Mouse (Mus musculus) CD4-positive, CD25-positive, alpha-beta regulatory T cell, adult 2 months (primary cell): ENCODE data around the gene Sar1b.

Experiments
- DNase-seq: peaks from one replicate; pipeline ENCODE4 v3.0.0-alpha.2; 2012; ENCODE audit warnings: low read depth, low spot score

Sar1b gene

DNA sequence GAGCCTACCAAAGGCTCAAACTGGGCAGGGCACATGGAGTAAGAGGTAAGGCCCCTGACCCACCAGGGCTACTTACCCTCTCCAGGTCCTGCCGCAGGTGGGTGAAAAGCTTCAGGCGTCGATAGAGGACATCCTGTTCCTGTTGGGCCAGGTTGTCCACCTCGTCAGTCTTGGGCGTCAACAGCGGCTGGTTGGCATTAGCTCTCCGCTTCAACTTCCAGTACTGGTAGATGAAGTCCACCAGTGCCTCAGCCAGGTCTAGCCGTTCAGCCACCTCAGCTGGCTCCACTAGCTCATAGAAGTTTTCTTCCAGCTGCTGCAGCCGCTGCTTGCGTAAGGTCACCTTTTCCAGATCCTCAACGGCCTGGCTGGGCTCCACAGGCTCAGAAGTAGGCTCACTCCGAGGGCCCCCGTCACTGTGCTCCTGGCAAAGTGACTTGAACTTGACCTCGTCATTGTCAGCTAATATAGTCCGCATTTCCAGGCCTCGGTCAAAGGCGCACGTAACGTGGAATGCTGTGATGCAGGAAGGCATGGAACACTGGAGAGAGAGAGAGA is 61.5 kb downstream of the Sar1b start:
- DNase-seq: no peak

DNA sequence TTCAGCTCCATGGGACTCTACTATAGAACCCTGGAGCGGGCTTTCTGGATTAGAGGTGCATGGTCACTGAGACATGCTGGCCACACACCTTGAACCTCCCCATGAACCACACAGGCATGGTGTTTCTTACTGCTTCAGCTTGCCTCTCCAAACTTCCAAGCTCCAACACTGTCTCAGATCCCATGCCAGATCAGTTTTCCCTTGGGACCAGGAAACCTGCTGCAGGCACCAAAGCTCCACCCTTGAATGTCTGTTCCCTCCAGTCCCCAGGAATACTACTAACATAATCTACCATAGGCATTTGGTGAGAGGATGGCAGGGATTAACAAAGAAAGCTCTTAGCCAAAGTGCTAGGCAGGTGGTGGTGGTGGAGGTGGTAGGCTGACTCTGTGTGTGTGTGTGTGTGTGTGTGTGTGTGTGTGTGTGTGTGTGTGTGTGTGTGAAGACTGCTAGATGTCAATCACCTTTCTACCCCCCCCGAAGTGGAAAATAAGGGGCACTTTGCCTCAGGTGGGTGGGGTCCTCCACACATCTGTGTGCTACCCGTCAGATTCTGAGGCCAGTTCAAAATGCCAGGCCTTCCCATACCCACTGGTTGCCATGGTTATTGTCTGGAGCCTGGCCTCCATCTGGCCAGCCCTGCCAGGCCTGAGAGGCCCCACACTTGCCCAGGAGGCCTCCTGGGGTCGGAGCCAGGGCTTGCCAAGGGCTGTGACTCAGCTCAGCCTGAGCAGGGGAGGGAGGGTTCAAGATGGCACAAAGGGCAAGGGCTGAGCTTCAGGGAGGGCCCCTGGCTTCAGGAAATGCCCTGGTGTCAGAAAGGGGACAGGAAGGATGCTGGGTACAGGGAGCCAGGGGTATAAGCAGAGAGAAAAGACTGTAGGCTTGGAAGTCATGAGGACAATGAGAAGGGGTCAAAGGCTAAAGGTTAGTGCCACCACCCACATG is 68.7 kb downstream of the Sar1b start:
- DNase-seq: peak; percentile 59

DNA sequence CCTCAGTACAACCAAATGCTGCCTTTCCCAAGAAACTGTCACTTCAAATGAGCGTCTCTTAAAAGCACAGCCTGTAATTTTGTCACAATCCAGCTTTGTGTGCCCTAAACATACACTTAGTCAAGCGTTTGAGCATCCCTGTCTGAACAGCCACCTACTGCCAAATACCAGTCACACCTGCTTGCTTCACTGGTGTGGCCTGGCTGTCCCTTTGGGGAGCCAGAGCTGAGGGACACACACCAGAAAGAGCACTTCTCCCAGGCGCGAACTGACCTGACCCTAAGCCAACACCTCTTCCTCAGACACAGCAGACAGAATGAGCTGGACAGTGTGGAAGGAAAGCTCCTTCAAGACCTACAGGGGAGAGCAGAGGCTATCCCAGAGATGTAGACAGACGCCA is 69.5 kb downstream of the Sar1b start:
- no peak for DNase-seq

GRCm38 (mm10) chr11:51833393-51834066 is 70.0 kb downstream of the Sar1b start:
- peak; percentile 38 for DNase-seq

DNA sequence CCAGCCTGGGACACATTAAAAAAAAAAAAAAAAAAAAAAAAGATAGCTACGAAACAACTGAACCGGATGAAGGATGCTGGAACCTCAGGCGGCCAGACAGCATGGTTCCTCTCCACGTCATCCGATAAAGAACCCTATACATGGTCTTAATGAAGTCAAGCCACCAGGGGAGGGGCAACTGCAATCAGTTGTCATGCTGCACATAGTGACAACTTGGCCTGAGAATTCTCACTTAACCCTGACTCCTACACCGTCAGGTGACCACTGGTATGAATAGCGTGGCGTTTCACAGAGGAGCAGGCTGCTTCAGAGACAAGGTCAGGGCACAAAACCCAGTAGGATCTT is 70.6 kb downstream of the Sar1b start:
- DNase-seq: no peak

DNA sequence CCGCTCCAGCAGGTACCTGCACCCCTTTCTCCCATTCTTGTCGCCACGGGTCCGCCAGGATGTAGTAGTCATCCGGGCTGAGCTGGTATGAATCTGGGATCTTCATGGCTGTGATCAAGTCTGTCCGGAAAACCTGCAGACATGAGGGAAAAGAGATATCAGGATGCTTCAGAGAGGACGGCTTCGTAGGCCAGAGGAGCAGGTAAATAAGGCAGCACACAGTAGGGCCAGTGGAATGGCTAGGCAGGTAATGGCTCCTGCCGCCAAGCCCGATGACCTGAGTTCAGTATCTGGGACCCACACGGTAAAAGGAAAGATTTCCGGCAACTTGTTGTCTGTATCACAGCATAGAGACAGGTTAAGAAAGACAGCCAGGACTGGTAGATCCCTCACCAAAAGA is 72.1 kb downstream of the Sar1b start:
- DNase-seq: no peak

GRCm38 (mm10) chr11:51836506-51836905 is 73.0 kb downstream of the Sar1b start:
- DNase-seq: no peak

DNA sequence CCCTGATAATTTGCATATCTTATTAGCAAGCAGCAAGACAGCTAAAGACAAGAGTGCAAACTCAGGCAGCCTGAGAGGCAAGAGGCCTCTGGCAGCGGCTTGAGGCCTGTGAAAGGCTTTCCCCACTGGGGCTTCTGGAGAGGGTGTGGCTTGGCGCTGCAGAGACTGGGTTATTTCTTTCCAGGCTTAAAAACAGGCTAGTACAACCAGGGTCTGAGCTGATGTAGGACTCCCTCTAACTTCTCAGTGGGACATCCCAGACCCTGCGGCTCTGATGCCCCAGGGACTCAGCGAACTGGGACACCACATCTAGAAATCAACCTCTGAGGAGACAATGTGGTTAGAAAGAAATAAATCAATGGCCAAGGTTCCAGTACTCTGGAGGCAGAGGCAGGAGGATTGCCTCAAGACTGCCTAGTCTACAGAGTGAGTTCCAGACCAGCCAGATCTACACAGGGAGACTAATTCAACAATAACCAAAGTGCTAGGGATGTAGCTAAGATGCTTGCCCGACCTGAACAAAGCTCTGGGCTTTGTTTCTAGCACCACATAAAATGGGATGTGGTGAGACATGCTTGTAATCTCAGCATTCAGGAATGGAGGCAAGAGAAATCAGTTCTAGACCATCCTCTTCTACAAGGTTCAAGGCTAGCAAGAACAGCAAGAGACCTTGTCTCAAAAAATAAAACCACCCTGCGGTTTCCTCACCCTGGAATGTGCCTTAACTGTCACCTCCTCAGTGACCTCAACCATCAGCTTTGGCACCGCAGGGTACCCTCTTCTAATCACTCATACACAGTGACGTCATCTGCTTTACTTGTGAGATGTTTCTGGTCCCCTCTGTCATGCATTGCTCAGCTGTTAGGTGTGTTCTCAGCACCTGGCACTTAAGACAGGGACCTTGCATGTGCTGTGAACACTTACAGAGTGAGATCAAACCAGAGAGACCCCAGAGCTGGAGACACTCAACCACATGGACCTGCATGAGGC is 74.0 kb downstream of the Sar1b start:
- peak; percentile 47 for DNase-seq

DNA sequence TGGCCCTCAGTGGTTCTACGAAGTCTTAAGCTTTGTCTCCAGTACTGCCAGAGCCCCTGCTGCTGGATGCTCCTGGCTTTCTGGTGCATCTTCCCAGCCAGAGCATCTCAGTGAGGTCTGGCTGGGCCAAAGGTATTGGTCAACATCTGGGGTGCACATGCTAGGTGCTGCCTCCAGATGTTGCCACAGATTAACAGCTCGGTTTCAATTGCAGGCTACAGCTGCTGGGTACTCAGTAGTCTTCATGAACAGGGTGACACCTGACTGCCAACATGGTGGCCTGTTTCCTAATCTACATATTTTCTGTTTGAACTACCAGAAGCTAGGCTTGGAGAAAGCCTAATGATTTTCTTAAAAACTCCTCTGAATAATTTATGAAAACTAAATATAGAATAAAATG is 75.6 kb downstream of the Sar1b start:
- DNase-seq: no peak

- no peak for DNase-seq
These were observed 76.5 kb downstream of the Sar1b start for GRCm38 (mm10) chr11:51839973-51840372.

- no peak for DNase-seq
These were observed 77.2 kb downstream of the Sar1b start for GRCm38 (mm10) chr11:51840657-51841056.

GRCm38 (mm10) chr11:51841149-51841548 is 77.7 kb downstream of the Sar1b start:
- DNase-seq: no peak
